Mouse (Mus musculus) cerebellum, adult 2 months (tissue): Measurements from ENCODE around the gene Gps2.

ENCODE experiments used
- CTCF ChIP-seq: fragments of 200-500 bp; IDR thresholded peaks from 2 replicates; pipeline ENCODE4 v1.5.1; 2011; ENCODE audit warnings: low read depth, mild to moderate bottlenecking, control low read depth, low read length, moderate library complexity, borderline replicate concordance; ENCODE audit not compliant: insufficient read depth
- POLR2A ChIP-seq: fragments of 200-500 bp; IDR thresholded peaks from 2 replicates; pipeline ENCODE4 v1.6.1; 2011; ENCODE audit warnings: low read length, control low read depth, borderline replicate concordance; ENCODE audit not compliant: insufficient read depth

DNA sequence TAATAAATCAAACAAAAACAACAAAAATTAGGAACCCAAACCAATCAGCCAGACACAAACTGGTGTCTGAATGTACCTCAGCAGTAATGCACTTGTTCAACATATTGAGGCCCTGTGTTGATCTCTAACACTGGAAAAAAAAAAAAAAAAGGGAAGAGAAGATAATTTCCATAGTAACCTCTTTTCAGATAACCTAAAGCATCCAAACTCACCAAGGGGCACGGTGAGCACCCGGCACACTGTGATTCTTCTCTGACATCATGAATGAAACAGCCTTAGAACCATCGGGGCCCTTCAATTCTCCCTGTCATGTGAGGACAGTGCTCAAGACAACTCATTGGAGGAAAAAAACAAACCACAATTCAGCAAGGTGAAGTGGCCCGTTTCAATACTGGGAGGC lies 16.0 kb downstream of the Gps2 start:
- TF ChIP-seq POLR2A (no peak), CTCF (no peak)
